Mouse (Mus musculus) megakaryocyte, embryonic 14.5 days (primary cell): ENCODE data around the gene Sag. TPM values are rescaled to one million over a fixed set of nuclear protein-coding genes. Genes with fewer than 3 reads are reported as not detected.

Experiments
- H3K27me3 ChIP-seq: replicated peaks from 2 replicates; pipeline ENCODE3; 2012; ENCODE audit warnings: inconsistent platforms
- H3K36me3 ChIP-seq: replicated peaks from 2 replicates; pipeline ENCODE3; 2012; ENCODE audit warnings: low read length, inconsistent platforms, mixed read lengths
- H3K4me1 ChIP-seq: 2 replicates; pipeline ENCODE4 v1.6.1; 2012; ENCODE audit warnings: inconsistent platforms
- H3K4me3 ChIP-seq: replicated peaks from 2 replicates; pipeline ENCODE3; 2012; ENCODE audit warnings: moderate library complexity, mild to moderate bottlenecking, inconsistent platforms
- H3K9me3 ChIP-seq: 2 replicates; pipeline ENCODE4 v1.6.1; 2012; ENCODE audit warnings: inconsistent platforms
- FLI1 ChIP-seq: IDR thresholded peaks from 2 replicates; pipeline ENCODE4 v1.6.1; 2012; ENCODE audit warnings: low read length, inconsistent platforms, mixed read lengths
- GATA1 ChIP-seq: IDR thresholded peaks from 3 replicates; pipeline ENCODE4 v1.6.1; 2012; ENCODE audit warnings: mixed read lengths, low read length, inconsistent platforms, borderline replicate concordance
- polyA plus RNA-seq: library from polyadenylated mRNA; stranded (reverse); fragments of >175 nt; gene quantifications from 2 replicates; pipeline ENCODE4 v1.2.3, GENCODE M21; 2012; ENCODE audit warnings: low replicate concordance; ENCODE audit not compliant: insufficient read depth

Sag gene
- polyA plus RNA-seq, 1 experiment = not detected

GRCm38 (mm10) chr1:87880856-87881255 lies 77.4 kb downstream of the Sag start:
- TF ChIP-seq FLI1 (no peak), GATA1 (no peak)
- no peaks in the 10 kb centered on the region for H3K27me3 ChIP-seq
- no peaks in the 10 kb centered on the region for H3K9me3 ChIP-seq
- peak overlapping the region; percentile 88 for H3K4me3 ChIP-seq
- peaks cover 96% of the 10 kb centered on the region for H3K4me1 ChIP-seq
- H3K36me3 ChIP-seq = peaks cover 79% of the 10 kb centered on the region

DNA sequence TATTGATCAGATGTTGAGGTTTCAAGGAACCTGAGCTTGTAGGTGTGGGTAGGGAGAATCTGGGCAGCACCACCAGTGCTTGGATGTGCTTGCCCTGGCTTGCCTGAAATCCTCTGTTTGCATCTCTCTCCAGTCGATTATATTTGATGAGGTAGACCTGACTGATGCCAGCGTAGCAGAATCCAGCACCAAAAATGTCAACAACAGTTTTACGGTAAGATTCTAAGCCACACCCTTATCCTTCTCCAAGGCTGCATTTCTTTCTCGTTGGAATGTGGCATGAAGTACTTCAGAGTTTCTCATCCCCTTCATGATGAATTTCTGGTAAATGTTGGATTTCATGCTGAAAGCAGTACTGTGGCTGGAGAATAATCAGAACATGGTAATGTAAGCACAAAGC lies 78.2 kb downstream of the Sag start:
- no peak for TF ChIP-seq GATA1
- no peak for TF ChIP-seq FLI1
- Histone ChIP-seq H3K36me3 (peaks cover 81% of the 10 kb centered on the region), H3K4me3 (peak overlapping the region; percentile 88), H3K9me3 (no peaks in the 10 kb centered on the region), H3K27me3 (no peaks in the 10 kb centered on the region), H3K4me1 (peaks cover 96% of the 10 kb centered on the region)

GRCm38 (mm10) chr1:87882554-87882953 lies 79.1 kb downstream of the Sag start:
- Histone ChIP-seq H3K4me1 (peaks cover 96% of the 10 kb centered on the region), H3K36me3 (peaks cover 86% of the 10 kb centered on the region), H3K4me3 (no peak overlapping the region), H3K9me3 (no peaks in the 10 kb centered on the region), H3K27me3 (no peaks in the 10 kb centered on the region)
- TF ChIP-seq FLI1 (no peak), GATA1 (no peak)

DNA sequence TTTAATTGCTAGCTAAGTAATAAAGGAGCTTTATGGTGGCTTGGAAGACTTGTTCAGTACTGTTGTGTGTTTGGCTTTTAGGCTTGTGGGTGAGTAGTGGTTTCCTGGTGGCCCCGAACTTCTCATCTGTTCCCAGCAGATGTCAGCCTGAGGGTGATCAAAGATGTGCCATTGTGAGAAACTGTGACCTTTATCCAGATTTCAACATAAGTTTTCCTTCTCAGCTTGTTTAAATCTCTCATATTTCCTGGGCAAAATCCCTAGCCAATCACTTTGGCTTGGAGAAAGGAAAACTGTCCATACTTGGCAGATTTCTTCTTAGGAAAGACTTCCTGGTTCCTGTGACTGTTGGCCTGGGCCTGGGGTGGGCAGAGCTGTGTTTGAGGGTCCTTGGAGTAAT lies 87.5 kb downstream of the Sag start:
- no peak for TF ChIP-seq FLI1
- TF ChIP-seq GATA1 = no peak
- no peaks in the 10 kb centered on the region for H3K27me3 ChIP-seq
- no peak overlapping the region for H3K4me3 ChIP-seq
- H3K4me1 ChIP-seq = peaks cover 87% of the 10 kb centered on the region
- H3K9me3 ChIP-seq = no peaks in the 10 kb centered on the region
- peaks cover 93% of the 10 kb centered on the region for H3K36me3 ChIP-seq

DNA sequence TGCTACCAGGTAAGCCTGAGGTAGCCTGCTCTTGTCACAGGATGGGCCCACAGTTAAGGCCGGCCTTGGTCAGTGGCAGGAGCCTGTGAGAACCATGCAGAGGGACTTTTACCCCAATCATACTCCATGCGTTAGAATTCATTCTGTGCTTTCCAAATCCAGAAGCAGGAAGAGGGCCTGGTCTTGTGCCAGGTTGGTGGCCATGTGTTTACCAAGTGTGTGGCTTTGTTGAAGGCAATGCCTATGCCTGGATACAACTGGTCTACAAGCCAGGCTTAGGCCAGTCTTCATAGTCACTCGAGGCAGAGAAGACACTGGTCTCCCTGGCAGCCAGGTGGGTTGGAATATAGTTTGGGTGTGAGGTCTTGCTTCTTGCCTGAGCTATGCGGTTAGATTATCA lies 88.2 kb downstream of the Sag start:
- Histone ChIP-seq H3K36me3 (peaks cover 93% of the 10 kb centered on the region), H3K9me3 (no peaks in the 10 kb centered on the region), H3K27me3 (no peaks in the 10 kb centered on the region), H3K4me1 (peaks cover 87% of the 10 kb centered on the region), H3K4me3 (no peak overlapping the region)
- no peak for TF ChIP-seq FLI1
- no peak for TF ChIP-seq GATA1

DNA sequence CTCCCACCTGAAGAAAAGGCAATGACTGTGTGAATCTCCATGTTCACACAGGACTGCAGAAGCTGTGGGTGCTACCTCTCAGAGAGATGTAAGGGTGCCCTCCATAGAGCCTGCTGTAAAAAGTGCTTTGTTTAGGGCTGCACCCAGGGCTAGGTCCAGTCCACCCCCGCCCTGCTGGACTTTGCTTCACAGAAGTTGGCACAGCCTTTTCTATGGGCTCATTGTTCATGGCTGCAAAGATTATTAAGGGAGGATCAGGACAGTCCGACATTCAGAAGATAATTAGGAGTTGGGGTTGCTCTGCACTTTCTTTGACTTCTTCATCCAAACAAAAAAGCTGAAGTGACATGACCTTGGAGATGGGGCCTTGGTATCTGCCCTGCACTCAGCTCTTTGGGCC lies 89.0 kb downstream of the Sag start:
- Histone ChIP-seq H3K27me3 (no peaks in the 10 kb centered on the region), H3K36me3 (peaks cover 93% of the 10 kb centered on the region), H3K4me1 (peaks cover 87% of the 10 kb centered on the region), H3K4me3 (no peak overlapping the region), H3K9me3 (no peaks in the 10 kb centered on the region)
- TF ChIP-seq GATA1 (no peak), FLI1 (no peak)

DNA sequence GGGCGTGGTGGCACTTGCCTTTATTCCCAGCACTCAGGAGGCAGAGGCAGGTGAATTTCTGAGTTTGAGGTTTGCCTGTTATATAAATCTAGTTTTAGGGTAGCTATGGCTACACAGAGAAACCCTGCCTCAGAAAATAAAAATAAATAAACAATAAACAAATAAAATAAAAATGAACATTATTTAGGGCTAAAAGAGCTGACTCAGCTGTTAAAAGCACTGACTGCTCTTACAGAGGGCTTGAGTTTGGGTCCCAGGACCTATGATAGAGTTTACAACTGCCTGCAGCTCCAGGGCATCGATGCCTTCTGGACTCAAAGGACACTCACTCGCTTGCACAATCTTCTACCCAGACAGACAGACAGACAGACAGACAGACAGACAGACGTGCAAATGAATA lies 89.9 kb downstream of the Sag start:
- peaks cover 93% of the 10 kb centered on the region for H3K36me3 ChIP-seq
- H3K4me1 ChIP-seq = peaks cover 89% of the 10 kb centered on the region
- no peaks in the 10 kb centered on the region for H3K27me3 ChIP-seq
- no peaks in the 10 kb centered on the region for H3K9me3 ChIP-seq
- H3K4me3 ChIP-seq = no peak overlapping the region
- no peak for TF ChIP-seq FLI1
- TF ChIP-seq GATA1 = no peak

Other genes starting within 250 kb of the Sag start
- not detected in 2 replicates for gene Ngef, start 229.8 kb upstream of the Sag start, polyA plus RNA-seq
- 107 and 189 TPM in 2 replicates for gene Inpp5d, start 183.4 kb upstream of the Sag start, polyA plus RNA-seq
- gene Atg16l1, start 47.8 kb upstream of the Sag start, polyA plus RNA-seq = 5.5 TPM in 1 of 2 replicates, not detected in the other
- gene Dgkd, start 49.6 kb downstream of the Sag start, polyA plus RNA-seq = 10.9 and 24.3 TPM in 2 replicates
- gene Usp40, start 204.9 kb downstream of the Sag start, polyA plus RNA-seq = 0.68 and 2.3 TPM in 2 replicates